Mouse (Mus musculus) bone marrow, adult 2 months (tissue): Measurements from ENCODE around the gene Arhgef6. TPM values are rescaled to one million over a fixed set of nuclear protein-coding genes. Genes with fewer than 3 reads are reported as not detected.

Experiments
- H3K27ac ChIP-seq: fragments of 200-500 bp; 2 replicates; pipeline ENCODE4 v1.5.1; 2012; ENCODE audit warnings: low read depth, mild to moderate bottlenecking, control low read depth, inconsistent platforms, low read length; ENCODE audit not compliant: control insufficient read depth, poor library complexity, insufficient read depth
- H3K4me1 ChIP-seq: fragments of 200-500 bp; 2 replicates; pipeline ENCODE4 v1.6.1; 2011; ENCODE audit warnings: low read length; ENCODE audit not compliant: control insufficient read depth, insufficient read depth
- H3K4me3 ChIP-seq: fragments of 200-500 bp; replicated peaks from 2 replicates; pipeline ENCODE3; 2011; ENCODE audit warnings: mild to moderate bottlenecking, low read depth, low read length, control low read depth; ENCODE audit not compliant: control insufficient read depth
- CTCF ChIP-seq: fragments of 200-500 bp; IDR thresholded peaks from 2 replicates; pipeline ENCODE4 v1.5.1; 2011; ENCODE audit warnings: low read length, control low read depth; ENCODE audit not compliant: control insufficient read depth, insufficient read depth
- POLR2A ChIP-seq: fragments of 200-500 bp; IDR thresholded peaks from 2 replicates; pipeline ENCODE4 v1.6.1; 2011; ENCODE audit warnings: low read depth, mild to moderate bottlenecking, control low read depth, low read length, borderline replicate concordance; ENCODE audit not compliant: control insufficient read depth
- WGBS: fragments of 180-500 bp; shearing (Covaris S2); methylation state at CpG from one replicate; pipeline ENCODE4 v1.1.7; 2018; 5-methylcytosine and 5-hydroxymethylcytosine counted together
- polyA plus RNA-seq: library from polyadenylated mRNA; stranded (reverse); fragments of >200 nt; gene quantifications from 2 replicates; pipeline ENCODE4 v1.2.4, GENCODE M21; 2011; ENCODE audit warnings: low replicate concordance; ENCODE audit not compliant: missing spikeins, insufficient read depth, insufficient read length

Gene Arhgef6
- polyA plus RNA-seq, 1 experiment = 30.7 TPM

- H3K4me3 ChIP-seq = no peak overlapping the region
- no peak overlapping the region for H3K27ac ChIP-seq
- WGBS = 70% methylated on average over 2 of the region's 2 CpGs
- TF ChIP-seq CTCF = no peak
- no peak for TF ChIP-seq POLR2A
- H3K4me1 ChIP-seq = no peaks in the 10 kb centered on the region; the same call in 1 of the 2 replicates
Observed at GRCm38 (mm10) chrX:57200397-57200796, 138.1 kb downstream of the Arhgef6 start.

- no peak overlapping the region for H3K27ac ChIP-seq
- TF ChIP-seq POLR2A = no peak
- no peak for TF ChIP-seq CTCF
- H3K4me3 ChIP-seq = no peak overlapping the region
- WGBS = 60% methylated on average over 2 of the region's 2 CpGs
- H3K4me1 ChIP-seq = no peaks in the 10 kb centered on the region; the same call in 1 of the 2 replicates
Observed at GRCm38 (mm10) chrX:57198036-57198435, 140.5 kb downstream of the Arhgef6 start.

GRCm38 (mm10) chrX:57196319-57196718 lies 142.2 kb downstream of the Arhgef6 start:
- H3K4me1 ChIP-seq = no peaks in the 10 kb centered on the region; the same call in 1 of the 2 replicates
- no peak overlapping the region for H3K4me3 ChIP-seq
- no peak overlapping the region for H3K27ac ChIP-seq
- WGBS = 23% methylated on average over 9 of the region's 9 CpGs
- TF ChIP-seq POLR2A (no peak), CTCF (no peak)

DNA sequence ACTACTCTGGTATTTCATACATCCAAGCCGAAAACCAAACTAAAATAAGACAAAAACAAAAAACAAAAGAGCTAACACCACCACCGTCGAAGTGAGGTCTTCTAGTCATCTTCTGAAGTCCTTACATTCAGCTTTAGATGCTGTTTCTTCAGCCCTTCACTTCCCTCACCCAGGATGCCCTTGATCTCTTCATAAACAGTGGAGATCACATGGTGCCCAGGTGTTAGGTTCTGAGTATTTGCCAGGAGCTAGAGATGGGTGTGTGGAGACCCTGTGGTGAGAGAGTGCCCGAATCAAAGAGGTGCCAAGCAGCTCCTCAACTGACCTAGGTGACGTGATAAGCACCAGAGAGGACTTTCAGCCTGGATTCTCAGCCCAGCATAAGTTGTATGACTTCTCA lies 149.2 kb downstream of the Arhgef6 start:
- TF ChIP-seq POLR2A = no peak
- WGBS = 67% methylated on average over 5 of the region's 5 CpGs
- H3K27ac ChIP-seq = no peak overlapping the region
- H3K4me3 ChIP-seq = no peak overlapping the region
- H3K4me1 ChIP-seq = no peaks in the 10 kb centered on the region

DNA sequence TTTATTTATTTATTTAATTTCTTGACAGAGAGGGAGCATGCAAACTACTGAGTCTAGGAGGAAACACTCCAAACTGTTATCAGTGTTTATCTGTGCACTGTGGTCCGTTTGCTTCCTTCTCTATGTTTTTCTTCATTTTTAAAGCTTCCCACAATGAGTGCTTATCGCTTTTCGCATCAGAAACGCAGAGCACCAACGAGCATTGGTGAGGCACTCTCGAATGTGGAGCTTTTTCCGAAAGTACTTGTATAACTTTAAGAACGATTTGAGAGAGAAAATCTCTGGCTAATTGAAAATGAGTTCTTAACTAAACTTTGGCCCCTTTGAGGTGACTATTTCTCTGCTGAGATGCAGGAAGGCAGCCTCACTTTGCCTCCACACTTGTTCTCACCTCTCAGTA lies 151.2 kb downstream of the Arhgef6 start:
- no peak overlapping the region for H3K27ac ChIP-seq
- no peak overlapping the region for H3K4me3 ChIP-seq
- no peaks in the 10 kb centered on the region for H3K4me1 ChIP-seq
- 21% methylated on average over 8 of the region's 8 CpGs for WGBS
- no peak for TF ChIP-seq POLR2A
- TF ChIP-seq CTCF = no peak

DNA sequence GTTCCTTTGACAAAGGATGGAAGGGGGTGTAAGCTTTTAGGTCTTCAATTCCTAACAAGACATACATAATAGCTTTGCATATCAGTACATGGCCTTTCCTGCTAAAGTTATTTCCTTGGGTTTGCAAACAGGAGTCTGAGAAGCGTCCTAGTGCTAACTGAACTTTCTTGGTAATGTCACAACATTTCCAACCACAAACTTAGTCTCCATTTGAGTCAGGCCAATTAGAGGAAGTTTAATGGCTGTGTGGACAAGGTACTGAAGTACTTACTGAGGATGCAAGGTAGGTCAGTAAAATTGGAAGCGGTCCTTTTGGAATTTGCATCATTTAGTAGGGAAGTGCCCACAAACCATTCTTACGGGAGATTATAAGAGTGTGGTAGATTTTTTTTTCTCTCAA lies 155.2 kb downstream of the Arhgef6 start:
- Histone ChIP-seq H3K4me3 (no peak overlapping the region), H3K27ac (no peak overlapping the region), H3K4me1 (no peaks in the 10 kb centered on the region)
- TF ChIP-seq POLR2A (no peak), CTCF (no peak)
- 57% methylated on average over 3 of the region's 3 CpGs for WGBS

GRCm38 (mm10) chrX:57182470-57182869 lies 156.1 kb downstream of the Arhgef6 start:
- Histone ChIP-seq H3K4me3 (no peak overlapping the region), H3K27ac (no peak overlapping the region), H3K4me1 (no peaks in the 10 kb centered on the region)
- no peak for TF ChIP-seq POLR2A
- no peak for TF ChIP-seq CTCF
- 56% methylated on average over 2 of the region's 2 CpGs for WGBS

Other genes with a start within 250 kb of the Arhgef6 start
- not detected in 2 replicates for gene Cd40lg, start 126.6 kb downstream of the Arhgef6 start, polyA plus RNA-seq
- gene Rbmx, start 54.3 kb upstream of the Arhgef6 start, polyA plus RNA-seq = 15.0 and 23.3 TPM in 2 replicates
- gene Gm364, start 70.4 kb upstream of the Arhgef6 start, polyA plus RNA-seq = not detected in 2 replicates
- gene Gpr101, start 165.0 kb upstream of the Arhgef6 start, polyA plus RNA-seq = not detected in 2 replicates